Mouse (Mus musculus): ENCODE data around the gene Abtb1. TPM values are rescaled to one million over a fixed set of nuclear protein-coding genes. Genes with fewer than 3 reads are reported as not detected.

Abtb1 gene
- polyA plus RNA-seq, 1 experiment from 2014 or later, result 43.4 TPM

DNA sequence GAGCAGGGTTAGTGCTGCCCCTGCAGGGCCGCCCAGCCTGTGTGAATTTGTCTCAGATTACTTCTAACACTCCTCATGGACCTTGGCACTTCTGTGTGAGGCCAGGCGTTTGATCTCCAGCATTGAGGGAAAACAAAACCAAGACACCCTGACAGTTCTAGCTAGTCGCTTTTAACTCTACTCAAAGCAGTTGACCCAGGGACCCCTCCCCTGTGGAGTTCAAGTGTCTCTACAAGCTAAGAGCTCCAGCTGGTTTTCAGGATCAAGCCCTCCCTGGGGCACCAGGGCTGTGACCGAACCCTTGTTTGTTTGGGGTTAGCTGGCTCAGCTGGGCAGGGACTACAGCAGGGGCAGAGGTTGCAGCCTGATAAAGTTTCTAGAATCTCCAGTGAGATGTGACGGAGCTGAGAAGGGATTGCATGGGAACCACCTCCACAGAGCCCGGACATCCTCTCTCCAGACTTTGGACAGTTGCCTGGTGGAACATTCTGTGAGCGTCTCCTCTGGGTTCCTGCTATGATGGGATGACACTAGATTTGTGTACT, 49.6 kb downstream of the Abtb1 start:
- no peak for ATAC-seq (ENCODE audit: low read depth)
- no peak overlapping the region for H3K4me3 ChIP-seq
- H3K4me1 ChIP-seq (replicated peaks), result peaks cover 62% of the 10 kb centered on the region
- no peaks in the 10 kb centered on the region; the same call in 1 of the 2 replicates for H3K27me3 ChIP-seq
- H3K9me3 ChIP-seq, result no peaks in the 10 kb centered on the region
- H3K27ac ChIP-seq (replicated peaks), result peak overlapping the region; percentile 64
- H3K4me2 ChIP-seq, result no peak overlapping the region
- H3K36me3 ChIP-seq, result no peaks in the 10 kb centered on the region
- no peak overlapping the region for H3K9ac ChIP-seq
- 37% methylated on average over 7 of the region's 7 CpGs for WGBS

DNA sequence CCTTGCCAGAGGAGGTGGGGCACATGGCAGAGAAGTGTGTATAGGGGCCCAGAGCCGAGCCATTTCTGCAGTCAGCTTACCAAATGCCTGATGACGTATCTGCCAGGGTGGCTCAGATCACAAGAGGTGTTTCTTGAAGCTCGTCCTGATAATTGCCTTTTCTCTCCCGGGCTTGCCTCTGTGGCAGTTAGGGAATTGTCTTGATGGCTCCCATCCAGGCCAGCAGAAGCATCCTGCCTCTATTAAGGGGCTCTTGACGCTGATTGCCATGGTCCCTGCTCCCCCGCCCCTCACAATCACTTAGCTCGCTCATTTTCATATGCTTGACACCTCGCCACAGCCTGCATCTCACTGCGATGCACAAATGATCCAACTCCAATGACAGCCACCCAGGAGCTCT, 50.5 kb downstream of the Abtb1 start:
- no peak overlapping the region for H3K4me2 ChIP-seq
- peaks cover 69% of the 10 kb centered on the region for H3K4me1 ChIP-seq (replicated peaks)
- 26% methylated on average over 9 of the region's 9 CpGs for WGBS
- H3K27me3 ChIP-seq, result no peaks in the 10 kb centered on the region; the same call in none of the 2 replicates
- ATAC-seq (ENCODE audit: low read depth), result no peak
- H3K9me3 ChIP-seq, result no peaks in the 10 kb centered on the region
- no peaks in the 10 kb centered on the region for H3K36me3 ChIP-seq
- no peak overlapping the region for H3K9ac ChIP-seq
- H3K27ac ChIP-seq (replicated peaks), result peak overlapping the region; percentile 46
- no peak overlapping the region for H3K4me3 ChIP-seq

DNA sequence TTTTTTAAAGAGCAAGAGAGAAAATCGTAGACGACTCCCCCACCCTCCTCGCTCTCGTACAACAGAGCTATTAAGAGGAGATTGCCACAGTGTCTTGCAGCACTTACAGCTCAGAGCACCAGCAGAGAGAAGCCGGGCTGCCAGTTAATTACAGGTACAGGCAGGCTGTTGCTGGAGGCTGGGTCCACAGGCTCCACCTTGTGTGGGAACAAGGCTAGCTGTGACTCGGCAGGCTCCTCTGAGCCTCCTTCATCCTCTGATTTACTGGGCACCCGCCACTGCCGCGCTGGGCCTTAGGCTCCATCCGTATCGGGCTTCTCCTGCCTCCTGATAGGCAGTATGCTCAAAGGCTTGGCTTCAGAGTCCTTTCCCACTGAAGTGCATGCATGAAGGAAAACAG, 53.6 kb downstream of the Abtb1 start:
- H3K36me3 ChIP-seq, result no peaks in the 10 kb centered on the region
- H3K27ac ChIP-seq (replicated peaks), result peak overlapping the region; percentile 74
- peaks cover 71% of the 10 kb centered on the region for H3K4me1 ChIP-seq (replicated peaks)

DNA sequence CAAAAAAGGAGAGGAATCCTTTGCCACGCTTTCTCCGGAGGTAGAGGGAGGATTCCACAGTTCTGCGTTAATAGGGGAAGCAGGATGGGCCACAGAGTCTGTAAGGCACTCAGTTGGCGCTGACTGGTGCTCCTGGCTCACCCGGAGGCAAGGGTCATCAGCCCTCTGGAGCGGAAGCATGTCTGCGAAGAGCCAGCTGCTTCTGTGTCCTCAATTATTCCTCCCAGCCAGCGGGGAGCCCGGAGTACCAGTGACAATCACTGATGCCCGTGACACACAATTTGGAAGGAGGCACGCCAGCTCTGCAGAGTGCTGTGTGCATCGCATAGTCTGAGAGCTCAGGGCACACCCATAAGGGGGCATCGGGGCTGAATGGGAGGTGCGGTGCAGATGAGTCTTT, 54.3 kb downstream of the Abtb1 start:
- peak overlapping the region; percentile 29 for H3K27ac ChIP-seq (replicated peaks)
- no peak overlapping the region for H3K4me3 ChIP-seq
- peaks cover 64% of the 10 kb centered on the region for H3K4me1 ChIP-seq (replicated peaks)
- H3K36me3 ChIP-seq, result no peaks in the 10 kb centered on the region
- H3K9me3 ChIP-seq, result no peaks in the 10 kb centered on the region
- WGBS, result 31% methylated on average over 14 of the region's 14 CpGs
- ATAC-seq (ENCODE audit: low read depth), result peak; percentile 34; the same call in 1 of the 2 replicates
- H3K9ac ChIP-seq, result no peak overlapping the region
- no peaks in the 10 kb centered on the region; the same call in none of the 2 replicates for H3K27me3 ChIP-seq
- peak overlapping the region; percentile 15 for H3K4me2 ChIP-seq

More for the DNA sequence above, 53.6 kb downstream of the Abtb1 start:
- WGBS, result 33% methylated on average over 11 of the region's 11 CpGs
- peak; percentile 38 for ATAC-seq (ENCODE audit: low read depth)
- H3K27me3 ChIP-seq, result no peaks in the 10 kb centered on the region; the same call in none of the 2 replicates
- peak overlapping the region; percentile 39; the same call in 1 of the 2 replicates for H3K9ac ChIP-seq
- H3K4me2 ChIP-seq, result no peak overlapping the region
- H3K4me3 ChIP-seq, result no peak overlapping the region
- H3K9me3 ChIP-seq, result no peaks in the 10 kb centered on the region

DNA sequence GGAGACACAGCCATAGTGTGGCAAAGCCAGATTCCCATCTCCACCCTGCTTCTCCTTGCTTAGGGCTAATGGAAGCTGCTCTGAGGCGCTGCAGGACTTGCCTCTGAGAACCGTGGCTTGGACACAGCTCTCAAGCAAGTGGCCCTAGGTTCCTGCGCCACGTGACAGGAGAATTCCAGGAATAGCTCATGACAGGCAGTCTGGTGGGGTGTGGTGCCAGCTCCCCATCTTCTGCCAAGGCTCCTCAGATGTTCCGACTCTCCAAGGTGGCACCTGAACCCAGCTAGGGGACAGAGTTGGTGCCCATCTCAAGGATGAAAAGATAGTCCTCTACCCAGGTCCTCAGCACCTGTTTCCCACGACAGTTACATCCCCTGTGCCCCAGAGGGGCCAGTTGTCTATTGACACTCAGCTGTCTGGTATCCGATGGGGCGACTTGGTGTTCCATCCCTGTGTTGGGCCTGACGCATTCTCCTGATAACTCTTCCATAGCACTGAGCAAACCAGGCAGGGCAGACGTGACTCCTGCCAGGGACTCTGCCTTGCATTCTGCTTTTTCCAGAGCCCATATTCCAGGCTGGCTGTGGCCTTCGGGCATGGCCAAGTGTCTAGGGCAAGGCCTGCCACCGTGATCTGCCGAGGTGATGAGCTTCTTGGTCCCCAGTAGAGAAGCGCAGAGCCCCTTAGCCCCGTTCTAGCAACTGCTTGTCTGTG, 54.9 kb downstream of the Abtb1 start:
- Histone ChIP-seq H3K27ac (replicated peaks) (peak overlapping the region; percentile 29; the same call in 1 of the 2 replicates), H3K9me3 (no peaks in the 10 kb centered on the region), H3K9ac (no peak overlapping the region), H3K36me3 (no peaks in the 10 kb centered on the region), H3K27me3 (no peaks in the 10 kb centered on the region; the same call in 1 of the 2 replicates), H3K4me3 (no peak overlapping the region), H3K4me1 (replicated peaks) (peaks cover 58% of the 10 kb centered on the region), H3K4me2 (no peak overlapping the region)
- no peak for ATAC-seq (ENCODE audit: low read depth)
- WGBS, result 83% methylated on average over 15 of the region's 15 CpGs

Other genes starting within 250 kb of the Abtb1 start
- gene Kbtbd12, start 204.0 kb downstream of the Abtb1 start, polyA plus RNA-seq (2015; fragmentation: Nextera tagmentation; extraction: Ambion mirVana), result 0.47 TPM in 1 of 2 replicates, not detected in the other
- 30.9 and 32.0 TPM in 2 replicates for gene Mgll, start 117.6 kb downstream of the Abtb1 start, polyA plus RNA-seq (2015; fragmentation: Nextera tagmentation; extraction: Ambion mirVana)
- gene Podxl2, start 33.1 kb upstream of the Abtb1 start, polyA plus RNA-seq (2015; fragmentation: Nextera tagmentation; extraction: Ambion mirVana), result 548 and 565 TPM in 2 replicates
- gene Mcm2, start 56.8 kb upstream of the Abtb1 start, polyA plus RNA-seq (2015; fragmentation: Nextera tagmentation; extraction: Ambion mirVana), result 33.5 and 40.5 TPM in 2 replicates
- 75.6 and 76.1 TPM in 2 replicates for gene Tpra1, start 60.3 kb upstream of the Abtb1 start, polyA plus RNA-seq (2015; fragmentation: Nextera tagmentation; extraction: Ambion mirVana)